Mouse (Mus musculus): ENCODE measurements around the gene Nadsyn1. TPM values are rescaled to one million over a fixed set of nuclear protein-coding genes. Genes with fewer than 3 reads are reported as not detected.
A peak's percentile ranks its signal among the peaks of the same experiment; 100 is the strongest.

The Nadsyn1 gene
- polyA plus RNA-seq, 1 experiment = 13.5 TPM

DNA sequence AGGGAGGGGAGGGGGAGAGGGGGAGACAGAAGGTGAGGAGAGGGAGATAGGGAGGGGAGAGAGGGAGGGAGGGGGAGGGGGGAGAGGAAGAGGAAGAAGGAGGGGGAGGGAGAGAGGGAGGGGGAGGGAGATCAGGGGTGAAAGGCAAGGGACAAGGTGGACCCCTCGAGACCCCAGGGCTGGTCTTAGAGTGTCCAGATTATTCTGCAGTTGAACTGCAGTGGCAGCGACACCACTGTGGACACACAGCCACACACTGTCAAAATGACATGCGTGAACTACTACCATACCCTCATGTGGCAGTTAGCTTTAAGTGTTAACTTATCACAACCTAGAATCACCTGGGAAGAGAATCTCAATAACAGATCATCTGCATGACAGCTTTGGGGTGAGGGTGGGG is 73.6 kb downstream of the Nadsyn1 start:
- Histone ChIP-seq H3K27me3 (ENCODE audit: control insufficient read depth, insufficient read depth, low read length) (no peaks in the 10 kb centered on the region), H3K36me3 (ENCODE audit: control insufficient read depth, insufficient read depth, low read length) (no peaks in the 10 kb centered on the region), H3K4me1 (ENCODE audit: control insufficient read depth, insufficient read depth, insufficient read length) (no peaks in the 10 kb centered on the region), H3K27ac (ENCODE audit: insufficient read depth, low read length) (no peak overlapping the region), H3K4me3 (ENCODE audit: extremely low read depth, insufficient read depth, insufficient read length) (no peak overlapping the region)
- WGBS = 78% methylated on average over 3 of the region's 3 CpGs
- DNase-seq (ENCODE audit: low read depth in 1 of 2, low spot score in 2 of 2) = no peak
- TF ChIP-seq POLR2A (IDR thresholded peaks at IDR 0.05; ENCODE audit: low read depth, low read length) = no peak
- TF ChIP-seq CTCF (IDR thresholded peaks at IDR 0.05; ENCODE audit: extremely low read depth, insufficient read depth, insufficient read length, insufficient replicate concordance) = no peak

DNA sequence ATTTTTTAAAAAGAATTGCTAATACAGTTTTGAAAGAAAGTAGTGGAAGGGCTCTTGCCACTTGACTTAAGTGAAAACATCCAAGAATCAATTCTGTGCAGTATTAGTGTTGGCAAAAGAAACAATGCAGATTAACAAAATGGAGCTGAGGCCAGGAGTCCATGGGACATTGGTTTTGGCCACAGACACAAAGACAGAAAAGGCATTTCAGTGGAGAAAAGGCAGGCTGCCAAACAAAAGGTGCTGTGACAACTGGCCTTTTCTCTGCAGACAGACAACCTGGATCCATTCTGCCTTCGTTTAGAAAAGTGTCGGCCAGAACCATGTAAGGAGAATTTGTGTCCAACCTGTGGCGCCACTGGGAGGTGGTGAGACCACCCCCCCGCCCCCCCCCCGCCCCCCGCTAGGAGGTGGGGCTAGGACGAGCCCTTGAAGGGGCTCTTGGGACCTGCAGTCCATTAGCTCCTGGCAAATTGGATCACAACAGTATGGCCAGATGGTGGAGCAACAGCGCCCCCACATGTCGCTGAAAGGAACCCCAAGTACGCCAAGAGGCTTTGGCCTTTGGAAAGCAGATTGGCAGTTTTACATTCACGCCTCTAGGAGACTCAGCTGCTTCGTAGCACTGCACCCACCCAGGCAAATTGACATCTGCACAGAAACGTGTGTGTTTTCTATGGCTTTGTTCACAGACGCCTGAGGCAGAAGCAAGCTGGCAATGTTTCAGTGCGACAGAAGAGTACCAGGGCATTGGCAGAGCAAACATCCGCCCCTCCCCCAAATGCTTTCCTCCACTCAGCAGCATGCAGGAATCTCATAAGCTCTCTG is 74.4 kb downstream of the Nadsyn1 start:
- no peaks in the 10 kb centered on the region for H3K36me3 ChIP-seq (ENCODE audit: control insufficient read depth, insufficient read depth, low read length)
- H3K4me3 ChIP-seq (ENCODE audit: extremely low read depth, insufficient read depth, insufficient read length) = no peak overlapping the region
- WGBS = 12% methylated on average over 16 of the region's 16 CpGs
- no peaks in the 10 kb centered on the region for H3K4me1 ChIP-seq (ENCODE audit: control insufficient read depth, insufficient read depth, insufficient read length)
- peak; percentile 55 to 71 for DNase-seq (ENCODE audit: low read depth in 1 of 2, low spot score in 2 of 2)
- H3K27ac ChIP-seq (ENCODE audit: insufficient read depth, low read length) = no peak overlapping the region
- TF ChIP-seq CTCF (IDR thresholded peaks at IDR 0.05; ENCODE audit: extremely low read depth, insufficient read depth, insufficient read length, insufficient replicate concordance) (peak; percentile 91; the same call in 1 of the 2 replicates), POLR2A (IDR thresholded peaks at IDR 0.05; ENCODE audit: low read depth, low read length) (no peak)
- no peaks in the 10 kb centered on the region for H3K27me3 ChIP-seq (ENCODE audit: control insufficient read depth, insufficient read depth, low read length)

Other genes with a start within 250 kb of the Nadsyn1 start
- gene Cars, start 222.8 kb downstream of the Nadsyn1 start, polyA plus RNA-seq (2012; rRNA removed) = 12.0 and 12.2 TPM in 2 replicates
- 2.9 and 3.2 TPM in 2 replicates for gene Tnfrsf26, start 194.1 kb downstream of the Nadsyn1 start, polyA plus RNA-seq (2012; rRNA removed)
- 5.2 and 5.6 TPM in 2 replicates for gene Tnfrsf22, start 173.2 kb downstream of the Nadsyn1 start, polyA plus RNA-seq (2012; rRNA removed)
- 0.94 and 0.99 TPM in 2 replicates for gene Tnfrsf23, start 137.0 kb downstream of the Nadsyn1 start, polyA plus RNA-seq (2012; rRNA removed)
- gene Osbpl5, start 65.9 kb downstream of the Nadsyn1 start, polyA plus RNA-seq (2012; rRNA removed) = 31.2 and 37.6 TPM in 2 replicates
- gene Mrgprg, start 55.9 kb downstream of the Nadsyn1 start, polyA plus RNA-seq (2012; rRNA removed) = not detected in 2 replicates
- gene Mrgpre, start 38.3 kb downstream of the Nadsyn1 start, polyA plus RNA-seq (2012; rRNA removed) = 6.6 and 7.6 TPM in 2 replicates
- 42.0 and 60.6 TPM in 2 replicates for gene Dhcr7, start 296 bp upstream of the Nadsyn1 start, polyA plus RNA-seq (2012; rRNA removed)
- not detected in 2 replicates for gene Gm498, start 44.0 kb upstream of the Nadsyn1 start, polyA plus RNA-seq (2012; rRNA removed)
- gene Shank2, start 179.1 kb upstream of the Nadsyn1 start, polyA plus RNA-seq (2012; rRNA removed) = 0.13 and 0.14 TPM in 2 replicates